Mouse (Mus musculus) heart, embryonic 11.5 days (tissue): ENCODE results near the gene Cacna1a. TPM values are rescaled to one million over a fixed set of nuclear protein-coding genes. Genes with fewer than 3 reads are reported as not detected.

ENCODE experiments used
- polyA plus RNA-seq: library from polyadenylated mRNA; unstranded; fragments of >200 nt; fragmentation: Nextera tagmentation; extraction: Ambion mirVana; gene quantifications from 2 replicates; pipeline ENCODE4 v1.2.1, GENCODE M21; 2014

Gene Cacna1a
- polyA plus RNA-seq, 1 experiment from 2014 or later: 6.3 TPM

Other genes starting within 250 kb of the Cacna1a start
- 11.1 and 12.6 TPM in 2 replicates for gene Cc2d1a, start 240.5 kb upstream of the Cacna1a start, polyA plus RNA-seq
- gene 4930432K21Rik, start 240.4 kb upstream of the Cacna1a start, polyA plus RNA-seq: 0.44 and 0.59 TPM in 2 replicates
- gene Nanos3, start 203.2 kb upstream of the Cacna1a start, polyA plus RNA-seq: 1.4 and 2.8 TPM in 2 replicates
- gene Zswim4, start 151.4 kb upstream of the Cacna1a start, polyA plus RNA-seq: 6.3 and 7.8 TPM in 2 replicates
- gene D8Ertd738e, start 138.7 kb upstream of the Cacna1a start, polyA plus RNA-seq: 321 and 330 TPM in 2 replicates
- gene Mri1, start 131.1 kb upstream of the Cacna1a start, polyA plus RNA-seq: 45.3 and 50.7 TPM in 2 replicates
- 16.1 and 18.5 TPM in 2 replicates for gene Ccdc130, start 118.1 kb upstream of the Cacna1a start, polyA plus RNA-seq